Mouse (Mus musculus) heart, embryonic 13.5 days (tissue): ENCODE measurements around the gene Ryr2. TPM values are rescaled to one million over a fixed set of nuclear protein-coding genes. Genes with fewer than 3 reads are reported as not detected.
A peak's percentile ranks its signal among the peaks of the same experiment; 100 is the strongest.

ENCODE experiments used
- ATAC-seq: fragments of 200-750 bp; cut with Nextera tagmentation; 2 replicates; pipeline ENCODE4 v1.8.0; 2017; ENCODE audit warnings: moderate TSS enrichment; ENCODE audit not compliant: insufficient number of reproducible peaks, low FRiP score, low TSS enrichment; ENCODE audit errors: extremely low read depth
- H3K27ac ChIP-seq: fragments of 300-500 bp; sonication (generic); replicated peaks from 2 replicates; pipeline ENCODE4 v1.5.1; 2015; ENCODE audit warnings: moderate library complexity, mild to moderate bottlenecking, inconsistent platforms
- H3K27me3 ChIP-seq: fragments of 300-500 bp; sonication (generic); replicated peaks from 2 replicates; pipeline ENCODE4 v1.6.1; 2015; ENCODE audit warnings: mild to moderate bottlenecking, inconsistent platforms
- H3K36me3 ChIP-seq: fragments of 300-500 bp; sonication (generic); 2 replicates; pipeline ENCODE4 v1.6.1; 2015; ENCODE audit warnings: mild to moderate bottlenecking, inconsistent platforms
- H3K4me1 ChIP-seq: fragments of 300-500 bp; sonication (generic); 2 replicates; pipeline ENCODE4 v1.6.1; 2015; ENCODE audit warnings: inconsistent platforms
- H3K4me2 ChIP-seq: fragments of 300-500 bp; sonication (generic); 2 replicates; pipeline ENCODE4 v1.6.1; 2015; ENCODE audit warnings: inconsistent platforms, mild to moderate bottlenecking, moderate library complexity
- H3K4me3 ChIP-seq: fragments of 300-500 bp; sonication (generic); 2 replicates; pipeline ENCODE4 v1.5.1; 2015; ENCODE audit warnings: moderate library complexity, mild to moderate bottlenecking, inconsistent platforms
- H3K9ac ChIP-seq: fragments of 300-500 bp; sonication (generic); 2 replicates; pipeline ENCODE4 v1.6.1; 2015; ENCODE audit warnings: inconsistent platforms, mild to moderate bottlenecking, moderate library complexity
- H3K9me3 ChIP-seq: fragments of 300-500 bp; sonication (generic); 2 replicates; pipeline ENCODE4 v1.6.1; 2016; ENCODE audit warnings: inconsistent platforms
- WGBS: fragments of 180-500 bp; shearing (Covaris S2); methylation state at CpG from one replicate; pipeline ENCODE4 v1.1.7; 2015; ENCODE audit warnings: mixed read lengths; 5-methylcytosine and 5-hydroxymethylcytosine counted together
- polyA plus RNA-seq: library from polyadenylated mRNA; unstranded; fragments of >200 nt; fragmentation: Nextera tagmentation; extraction: Ambion mirVana; gene quantifications from 2 replicates; pipeline ENCODE4 v1.2.1, GENCODE M21; 2015

The Ryr2 gene
- polyA plus RNA-seq, 1 experiment from 2014 or later = 20.9 TPM

GRCm38 (mm10) chr13:11912208-11912607 lies 194.5 kb downstream of the Ryr2 start:
- Histone ChIP-seq H3K27me3 (no peaks in the 10 kb centered on the region), H3K27ac (no peak overlapping the region), H3K36me3 (no peaks in the 10 kb centered on the region), H3K4me3 (no peak overlapping the region), H3K4me1 (peaks cover 47% of the 10 kb centered on the region), H3K9me3 (no peaks in the 10 kb centered on the region), H3K9ac (no peak overlapping the region), H3K4me2 (no peak overlapping the region)
- WGBS = 65% methylated on average over 2 of the region's 2 CpGs
- no peak for ATAC-seq

- no peaks in the 10 kb centered on the region for H3K9me3 ChIP-seq
- H3K36me3 ChIP-seq = no peaks in the 10 kb centered on the region
- H3K27ac ChIP-seq = 0 out of 2 replicates have a peak overlapping the region, but pooled peaks have one; percentile 8
- H3K4me1 ChIP-seq = peaks cover 53% of the 10 kb centered on the region
- H3K4me3 ChIP-seq = no peak overlapping the region
- no peak for ATAC-seq
- H3K4me2 ChIP-seq = no peak overlapping the region
- no peaks in the 10 kb centered on the region for H3K27me3 ChIP-seq
- no peak overlapping the region for H3K9ac ChIP-seq
- 73% methylated on average over 4 of the region's 4 CpGs for WGBS
These were observed 198.6 kb downstream of the Ryr2 start for GRCm38 (mm10) chr13:11908123-11908522.

GRCm38 (mm10) chr13:11905126-11905525 lies 201.6 kb downstream of the Ryr2 start:
- Histone ChIP-seq H3K4me3 (no peak overlapping the region), H3K9ac (no peak overlapping the region), H3K36me3 (peaks cover 1% of the 10 kb centered on the region), H3K4me2 (no peak overlapping the region), H3K4me1 (peaks cover 43% of the 10 kb centered on the region), H3K27ac (no peak overlapping the region), H3K27me3 (no peaks in the 10 kb centered on the region), H3K9me3 (no peaks in the 10 kb centered on the region)
- 64% methylated on average over 2 of the region's 2 CpGs for WGBS
- ATAC-seq = no peak

GRCm38 (mm10) chr13:11903272-11903671 lies 203.5 kb downstream of the Ryr2 start:
- ATAC-seq = no peak
- peaks cover 11% of the 10 kb centered on the region for H3K36me3 ChIP-seq
- H3K4me3 ChIP-seq = no peak overlapping the region

GRCm38 (mm10) chr13:11902856-11903255 lies 203.9 kb downstream of the Ryr2 start:
- Histone ChIP-seq H3K4me1 (peaks cover 22% of the 10 kb centered on the region), H3K9me3 (no peaks in the 10 kb centered on the region), H3K4me2 (no peak overlapping the region), H3K27me3 (no peaks in the 10 kb centered on the region), H3K36me3 (peaks cover 11% of the 10 kb centered on the region), H3K27ac (no peak overlapping the region), H3K9ac (no peak overlapping the region), H3K4me3 (no peak overlapping the region)
- ATAC-seq = no peak
- 65% methylated on average over 6 of the region's 6 CpGs for WGBS

More at GRCm38 (mm10) chr13:11903272-11903671, 203.5 kb downstream of the Ryr2 start:
- no peak overlapping the region for H3K9ac ChIP-seq
- H3K4me2 ChIP-seq = no peak overlapping the region
- H3K27me3 ChIP-seq = no peaks in the 10 kb centered on the region
- WGBS = 64% methylated on average over 9 of the region's 9 CpGs
- no peaks in the 10 kb centered on the region for H3K9me3 ChIP-seq
- peaks cover 26% of the 10 kb centered on the region for H3K4me1 ChIP-seq
- no peak overlapping the region for H3K27ac ChIP-seq

GRCm38 (mm10) chr13:11900631-11901030 lies 206.1 kb downstream of the Ryr2 start:
- Histone ChIP-seq H3K4me2 (no peak overlapping the region), H3K4me3 (no peak overlapping the region), H3K9ac (no peak overlapping the region), H3K9me3 (no peaks in the 10 kb centered on the region), H3K4me1 (peaks cover 9% of the 10 kb centered on the region), H3K27ac (no peak overlapping the region), H3K36me3 (peaks cover 11% of the 10 kb centered on the region), H3K27me3 (no peaks in the 10 kb centered on the region)
- 78% methylated on average over 2 of the region's 2 CpGs for WGBS
- no peak for ATAC-seq

GRCm38 (mm10) chr13:11895631-11896030 lies 211.1 kb downstream of the Ryr2 start:
- 57% methylated on average over 1 of the region's 1 CpGs for WGBS

GRCm38 (mm10) chr13:11891739-11892138 lies 215.0 kb downstream of the Ryr2 start:
- Histone ChIP-seq H3K27me3 (no peaks in the 10 kb centered on the region), H3K4me3 (no peak overlapping the region), H3K27ac (no peak overlapping the region), H3K4me2 (no peak overlapping the region), H3K36me3 (no peaks in the 10 kb centered on the region), H3K9ac (no peak overlapping the region), H3K9me3 (no peaks in the 10 kb centered on the region), H3K4me1 (peaks cover 9% of the 10 kb centered on the region; the same call in 1 of the 2 replicates)
- 78% methylated on average over 3 of the region's 3 CpGs for WGBS
- ATAC-seq = no peak

More at GRCm38 (mm10) chr13:11895631-11896030, 211.1 kb downstream of the Ryr2 start:
- Histone ChIP-seq H3K9ac (no peak overlapping the region), H3K27me3 (no peaks in the 10 kb centered on the region), H3K9me3 (no peaks in the 10 kb centered on the region), H3K27ac (no peak overlapping the region), H3K36me3 (peaks cover 11% of the 10 kb centered on the region), H3K4me3 (no peak overlapping the region), H3K4me2 (no peak overlapping the region), H3K4me1 (peaks cover 9% of the 10 kb centered on the region; the same call in 1 of the 2 replicates)
- ATAC-seq = no peak

GRCm38 (mm10) chr13:11891115-11891514 lies 215.6 kb downstream of the Ryr2 start:
- Histone ChIP-seq H3K4me3 (no peak overlapping the region), H3K4me1 (peaks cover 9% of the 10 kb centered on the region; the same call in 1 of the 2 replicates), H3K27ac (no peak overlapping the region), H3K4me2 (no peak overlapping the region), H3K9me3 (no peaks in the 10 kb centered on the region), H3K9ac (no peak overlapping the region), H3K27me3 (no peaks in the 10 kb centered on the region), H3K36me3 (no peaks in the 10 kb centered on the region)
- WGBS = 72% methylated on average over 3 of the region's 3 CpGs
- no peak for ATAC-seq

- no peak overlapping the region for H3K4me2 ChIP-seq
- H3K27me3 ChIP-seq = no peaks in the 10 kb centered on the region
- no peak for ATAC-seq
- H3K9me3 ChIP-seq = no peaks in the 10 kb centered on the region
- peaks cover 16% of the 10 kb centered on the region for H3K36me3 ChIP-seq
- no peak overlapping the region for H3K4me3 ChIP-seq
- no peak overlapping the region for H3K9ac ChIP-seq
- H3K4me1 ChIP-seq = peaks cover 5% of the 10 kb centered on the region
- H3K27ac ChIP-seq = no peak overlapping the region
- WGBS = 52% methylated on average over 3 of the region's 3 CpGs
These were observed 222.6 kb downstream of the Ryr2 start for GRCm38 (mm10) chr13:11884175-11884574.

- WGBS = 77% methylated on average over 4 of the region's 4 CpGs
- H3K36me3 ChIP-seq = peaks cover 27% of the 10 kb centered on the region
These were observed 224.4 kb downstream of the Ryr2 start for GRCm38 (mm10) chr13:11882359-11882758.

GRCm38 (mm10) chr13:11880503-11881227 lies 226.1 kb downstream of the Ryr2 start:
- no peak overlapping the region for H3K27ac ChIP-seq
- H3K4me2 ChIP-seq = no peak overlapping the region
- peaks cover 33% of the 10 kb centered on the region for H3K36me3 ChIP-seq
- no peak overlapping the region for H3K4me3 ChIP-seq
- H3K4me1 ChIP-seq = peaks cover 8% of the 10 kb centered on the region
- ATAC-seq = no peak
- H3K9ac ChIP-seq = no peak overlapping the region
- H3K9me3 ChIP-seq = no peaks in the 10 kb centered on the region
- no peaks in the 10 kb centered on the region for H3K27me3 ChIP-seq
- WGBS = 86% methylated on average over 10 of the region's 10 CpGs

More at GRCm38 (mm10) chr13:11882359-11882758, 224.4 kb downstream of the Ryr2 start:
- Histone ChIP-seq H3K27me3 (no peaks in the 10 kb centered on the region), H3K9ac (no peak overlapping the region), H3K9me3 (no peaks in the 10 kb centered on the region), H3K4me1 (peaks cover 8% of the 10 kb centered on the region), H3K27ac (no peak overlapping the region), H3K4me2 (no peak overlapping the region), H3K4me3 (no peak overlapping the region)
- no peak for ATAC-seq
